Mouse (Mus musculus): Measurements from ENCODE around the gene Slc38a9.

GRCm38 (mm10) chr13:112762548-112762947 is 102.0 kb downstream of the Slc38a9 start:
- TF ChIP-seq POLR2A (IDR thresholded peaks at IDR 0.05; ENCODE audit: control insufficient read depth, low read depth, low read length): no peak
- TF ChIP-seq CTCF (IDR thresholded peaks at IDR 0.05; ENCODE audit: control insufficient read depth, insufficient read depth, insufficient replicate concordance, low read depth, low read length): no peak

All from testis, adult 2 months (tissue).